Mouse (Mus musculus): ENCODE data around the gene Sftpa1.

- TF ChIP-seq CTCF (IDR thresholded peaks at IDR 0.05; ENCODE audit: low read depth, low read length) (no peak), POLR2A (IDR thresholded peaks at IDR 0.05; ENCODE audit: extremely low read depth, insufficient read depth, low read length) (no peak)
Measured at GRCm38 (mm10) chr14:41102269-41102668, 29.3 kb upstream of the Sftpa1 start.

All from liver, adult 2 months (tissue).